7 mouse cellular contexts compared by ENCODE assay signal in genomic region chr17:84465753-84466608, GRCm38 (mm10). TPM values are rescaled to one million over a fixed set of nuclear protein-coding genes. Genes with fewer than 3 reads are reported as not detected.
DNase-seq lines count a peak whose midpoint lies in the region; ATAC-seq lines count a peak whose summit lies in the region.

TSS of gene Thada (minus strand) at chr17:84466205.

- WGBS in embryonic facial prominence, embryonic 11.5 days = under 1% methylated on average over 67 of the region's 67 CpGs
- WGBS in limb, embryonic 10.5 days = 1% methylated on average over 67 of the region's 67 CpGs
- whole genome bisulfite sequencing in midbrain, embryonic 13.5 days = under 1% methylated on average over 67 of the region's 67 CpGs

- peak within 1 kb of the TSS; percentile 56; the same call in 1 of the 2 replicates for H3K27ac ChIP-seq in embryonic facial prominence, embryonic 11.5 days (replicated peaks; ENCODE audit: low read depth, low read length)
- H3K27ac ChIP-seq in limb, embryonic 10.5 days = peak within 1 kb of the TSS; percentile 91
- H3K27ac ChIP-seq in midbrain, embryonic 13.5 days = peak within 1 kb of the TSS; percentile 87

- H3K9ac ChIP-seq in embryonic facial prominence, embryonic 11.5 days (replicated peaks; ENCODE audit: low read length) = peak within 1 kb of the TSS; percentile 89
- H3K9ac ChIP-seq in midbrain, embryonic 13.5 days (replicated peaks) = peak within 1 kb of the TSS; percentile 89

- no peaks in the 10 kb centered on the region for H3K4me1 ChIP-seq in embryonic facial prominence, embryonic 11.5 days (ENCODE audit: control insufficient read depth, insufficient read depth, low read length)
- peaks cover 16% of the 10 kb centered on the region for H3K4me1 ChIP-seq in limb, embryonic 10.5 days
- peaks cover 20% of the 10 kb centered on the region for H3K4me1 ChIP-seq in midbrain, embryonic 13.5 days (replicated peaks)

- H3K9me3 ChIP-seq in embryonic facial prominence, embryonic 11.5 days (replicated peaks; ENCODE audit: control insufficient read depth, low read length) = no peaks in the 10 kb centered on the region
- H3K9me3 ChIP-seq in limb, embryonic 10.5 days (replicated peaks) = no peaks in the 10 kb centered on the region
- no peaks in the 10 kb centered on the region for H3K9me3 ChIP-seq in midbrain, embryonic 13.5 days

- no peaks in the 10 kb centered on the region for H3K36me3 ChIP-seq in embryonic facial prominence, embryonic 11.5 days (replicated peaks; ENCODE audit: control insufficient read depth, insufficient read depth, low read depth, low read length)
- H3K36me3 ChIP-seq in limb, embryonic 10.5 days = peaks cover 10% of the 10 kb centered on the region
- peaks cover 3% of the 10 kb centered on the region for H3K36me3 ChIP-seq in midbrain, embryonic 13.5 days

- H3K4me3 ChIP-seq in embryonic facial prominence, embryonic 11.5 days (ENCODE audit: low read depth, low read length) = peak within 1 kb of the TSS; percentile 91
- peak within 1 kb of the TSS; percentile 92 for H3K4me3 ChIP-seq in limb, embryonic 10.5 days
- peak within 1 kb of the TSS; percentile 90 for H3K4me3 ChIP-seq in midbrain, embryonic 13.5 days (replicated peaks)

- H3K4me2 ChIP-seq in embryonic facial prominence, embryonic 11.5 days (ENCODE audit: low read depth, low read length) = peak within 1 kb of the TSS; percentile 78
- peak within 1 kb of the TSS; percentile 86 for H3K4me2 ChIP-seq in midbrain, embryonic 13.5 days (replicated peaks)

- ATAC-seq in embryonic facial prominence, embryonic 11.5 days (replicated peaks; ENCODE audit: insufficient number of reproducible peaks, low FRiP score, low TSS enrichment, low read depth) = peak; percentile 96
- ATAC-seq in granulocyte monocyte progenitor cell, adult 5-6 weeks (replicated peaks; ENCODE audit: poor library complexity, severe bottlenecking) = peak; percentile 98
- peak; percentile 98 for ATAC-seq in midbrain, embryonic 13.5 days

- H3K27me3 ChIP-seq in embryonic facial prominence, embryonic 11.5 days (ENCODE audit: control insufficient read depth, insufficient read depth, low read length) = no peaks in the 10 kb centered on the region
- no peaks in the 10 kb centered on the region for H3K27me3 ChIP-seq in limb, embryonic 10.5 days (ENCODE audit: low read depth, poor library complexity, severe bottlenecking)
- no peaks in the 10 kb centered on the region for H3K27me3 ChIP-seq in midbrain, embryonic 13.5 days

- DNase-seq in adrenal gland, postnatal 14 days = peak; percentile 98
- peak; percentile 100 for DNase-seq in embryonic facial prominence, embryonic 11.5 days (ENCODE audit: low spot score)
- DNase-seq in kidney, adult 11 months = peak; percentile 96
- peak; percentile 98 for DNase-seq in limb, embryonic 10.5 days (ENCODE audit: low spot score)
- peak; percentile 97 for DNase-seq in spleen, adult 12 weeks (ENCODE audit: low spot score)

RNA-seq across cellular contexts. Expression of gene Thada, which starts in this region (rescaled TPM):
- 18.9 and 19.6 TPM in 2 replicates for total RNA-seq in adrenal gland, postnatal 14 days (2021)
- polyA plus RNA-seq in embryonic facial prominence, embryonic 11.5 days (2014; fragmentation: Nextera tagmentation; extraction: Ambion mirVana) = 8.2 and 8.7 TPM in 2 replicates
- total RNA-seq in granulocyte monocyte progenitor cell, adult 5-6 weeks (2014; fragmentation: Nextera tagmentation) = 39.3 and 40.6 TPM in 2 replicates
- 37.6 and 43.8 TPM in 2 replicates for total RNA-seq in granulocyte monocyte progenitor cell, adult 5-6 weeks (2017)
- polyA plus RNA-seq in limb, embryonic 10.5 days (2016; fragmentation: Nextera tagmentation; extraction: Ambion mirVana) = 12.5 and 12.7 TPM in 2 replicates
- 6.8 and 7.6 TPM in 2 replicates for polyA plus RNA-seq in midbrain, embryonic 13.5 days (2015; fragmentation: Nextera tagmentation; extraction: Ambion mirVana)

Comparison
In these comparisons a context has a peak if more than half of its experiments do, and no peak if none do; other contexts are left out.
1. Peak in every context shown above with its lines: DNase-seq, ATAC-seq, H3K4me3 ChIP-seq and H3K27ac ChIP-seq.